Mouse (Mus musculus): ENCODE measurements around the gene Parn. TPM values are rescaled to one million over a fixed set of nuclear protein-coding genes. Genes with fewer than 3 reads are reported as not detected.
"Not testable (repeated sequence)": the region's sequence is repeated elsewhere in the genome, so short reads cannot be mapped to it uniquely, and the experiment has no call there.

Parn gene
- polyA plus RNA-seq, 1 experiment from 2014 or later: 40.6 TPM

DNA sequence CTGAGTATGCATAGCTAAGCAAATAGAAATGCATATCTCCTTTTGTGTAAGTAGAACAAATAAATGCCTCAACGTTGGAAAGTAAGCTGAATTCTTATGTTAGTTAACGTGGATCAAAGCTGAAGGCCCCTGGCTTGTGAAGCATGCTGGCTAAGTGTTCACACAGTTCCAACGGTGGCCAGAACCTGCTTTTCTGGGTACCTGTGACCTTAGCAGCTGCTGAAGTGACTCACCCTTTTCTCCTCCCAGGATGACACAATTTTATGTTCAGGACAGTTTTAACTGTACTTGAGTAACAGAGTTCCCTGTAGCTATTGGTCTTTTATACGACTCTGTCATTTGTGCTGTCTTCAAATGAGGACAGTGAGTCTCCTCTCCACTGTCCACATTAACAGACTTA lies 22.0 kb downstream of the Parn start:
- peaks cover 47% of the 10 kb centered on the region for H3K36me3 ChIP-seq (ENCODE audit: control insufficient read depth, insufficient read depth, low read length)
- no peak overlapping the region for H3K27ac ChIP-seq (ENCODE audit: low read depth)
- H3K4me2 ChIP-seq (ENCODE audit: low read length): no peak overlapping the region
- no peaks in the 10 kb centered on the region for H3K27me3 ChIP-seq (replicated peaks; ENCODE audit: control insufficient read depth, insufficient read depth, low read length)
- ATAC-seq (replicated peaks; ENCODE audit: low FRiP score, low TSS enrichment, low read depth) (no peak), DNase-seq (ENCODE audit: low spot score) (no peak)
- H3K4me1 ChIP-seq (replicated peaks; ENCODE audit: control insufficient read depth, insufficient read depth, low read length): no peaks in the 10 kb centered on the region
- WGBS: 80% methylated on average over 4 of the region's 4 CpGs
- no peaks in the 10 kb centered on the region for H3K9me3 ChIP-seq (ENCODE audit: control insufficient read depth, low read length)
- H3K9ac ChIP-seq (ENCODE audit: low read length): no peak overlapping the region
- no peak overlapping the region for H3K4me3 ChIP-seq (ENCODE audit: low read depth, low read length)

DNA sequence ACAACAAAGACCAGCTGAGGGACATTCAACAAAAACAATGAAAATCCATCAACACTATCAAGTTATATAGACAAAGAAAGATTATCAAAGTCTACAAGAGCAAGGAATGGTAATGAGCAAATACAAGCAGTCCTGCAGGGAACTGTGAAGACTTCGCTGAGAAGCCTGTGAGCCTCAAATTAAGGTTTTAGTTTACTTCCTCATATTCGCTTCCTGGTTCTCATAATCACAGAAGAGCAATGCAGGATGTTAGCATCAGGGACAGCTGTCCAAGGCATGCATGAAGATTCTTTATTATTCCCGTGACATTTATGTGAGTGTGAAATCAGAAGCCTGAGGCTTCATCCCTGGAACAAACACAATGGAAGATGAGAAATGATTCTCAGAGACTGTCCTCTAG lies 23.5 kb downstream of the Parn start:
- Histone ChIP-seq H3K36me3 (ENCODE audit: control insufficient read depth, insufficient read depth, low read length) (peaks cover 38% of the 10 kb centered on the region), H3K27ac (ENCODE audit: low read depth) (no peak overlapping the region), H3K27me3 (replicated peaks; ENCODE audit: control insufficient read depth, insufficient read depth, low read length) (no peaks in the 10 kb centered on the region), H3K4me2 (ENCODE audit: low read length) (no peak overlapping the region), H3K4me1 (replicated peaks; ENCODE audit: control insufficient read depth, insufficient read depth, low read length) (no peaks in the 10 kb centered on the region), H3K4me3 (ENCODE audit: low read depth, low read length) (no peak overlapping the region), H3K9ac (ENCODE audit: low read length) (no peak overlapping the region), H3K9me3 (ENCODE audit: control insufficient read depth, low read length) (no peaks in the 10 kb centered on the region)
- DNase-seq (ENCODE audit: low spot score) (no peak), ATAC-seq (replicated peaks; ENCODE audit: low FRiP score, low TSS enrichment, low read depth) (no peak)
- WGBS: 82% methylated on average over 3 of the region's 3 CpGs

DNA sequence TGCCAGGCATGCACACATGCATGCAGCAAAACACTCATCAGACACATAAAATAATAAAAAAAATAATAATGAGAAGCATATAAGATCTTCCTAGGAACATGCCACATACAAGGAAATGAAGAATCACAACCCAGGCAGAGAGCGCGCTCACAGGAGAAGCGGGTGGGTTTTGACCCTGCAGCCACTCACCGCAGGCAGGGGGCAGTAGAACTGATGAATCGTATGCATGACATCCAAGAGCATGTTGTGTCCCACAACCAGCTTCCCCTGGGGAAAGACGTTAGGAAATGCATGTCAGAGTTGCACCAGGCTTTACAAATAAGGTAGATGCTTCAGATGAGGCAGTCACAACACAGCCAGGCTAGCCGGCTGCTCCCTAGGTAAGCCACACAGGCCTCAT lies 27.9 kb downstream of the Parn start:
- Histone ChIP-seq H3K36me3 (ENCODE audit: control insufficient read depth, insufficient read depth, low read length) (peaks cover 41% of the 10 kb centered on the region), H3K9ac (ENCODE audit: low read length) (no peak overlapping the region), H3K27ac (ENCODE audit: low read depth) (no peak overlapping the region), H3K4me1 (replicated peaks; ENCODE audit: control insufficient read depth, insufficient read depth, low read length) (no peaks in the 10 kb centered on the region), H3K27me3 (replicated peaks; ENCODE audit: control insufficient read depth, insufficient read depth, low read length) (no peaks in the 10 kb centered on the region), H3K4me2 (ENCODE audit: low read length) (no peak overlapping the region), H3K4me3 (ENCODE audit: low read depth, low read length) (no peak overlapping the region), H3K9me3 (ENCODE audit: control insufficient read depth, low read length) (no peaks in the 10 kb centered on the region)
- ATAC-seq (replicated peaks; ENCODE audit: low FRiP score, low TSS enrichment, low read depth): no peak
- no peak for DNase-seq (ENCODE audit: low spot score)
- WGBS: 79% methylated on average over 7 of the region's 7 CpGs

DNA sequence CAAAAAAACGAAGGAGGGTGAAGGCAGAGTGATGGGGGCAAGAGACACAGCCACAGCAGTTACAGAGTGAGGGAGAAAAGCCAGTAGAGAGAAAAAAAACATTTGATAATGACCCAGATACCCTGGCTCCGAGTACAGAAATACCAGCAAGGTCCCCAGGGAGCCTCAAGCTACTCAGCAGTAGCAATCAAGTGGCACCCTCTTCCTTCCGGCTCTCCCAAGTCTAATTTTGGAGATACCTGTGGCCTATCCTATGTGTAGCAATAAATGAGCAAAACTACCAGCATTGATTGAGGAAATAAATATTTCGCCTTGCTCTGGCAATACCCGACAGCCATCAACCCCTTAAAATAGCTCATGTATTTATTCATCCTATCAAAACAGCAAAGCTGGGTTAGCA lies 28.5 kb downstream of the Parn start:
- no peak overlapping the region for H3K4me3 ChIP-seq (ENCODE audit: low read depth, low read length)
- 81% methylated on average over 5 of the region's 5 CpGs for WGBS
- ATAC-seq (replicated peaks; ENCODE audit: low FRiP score, low TSS enrichment, low read depth): no peak
- H3K9me3 ChIP-seq (ENCODE audit: control insufficient read depth, low read length): no peaks in the 10 kb centered on the region
- no peak overlapping the region for H3K27ac ChIP-seq (ENCODE audit: low read depth)
- H3K9ac ChIP-seq (ENCODE audit: low read length): no peak overlapping the region
- H3K27me3 ChIP-seq (replicated peaks; ENCODE audit: control insufficient read depth, insufficient read depth, low read length): no peaks in the 10 kb centered on the region
- no peaks in the 10 kb centered on the region for H3K4me1 ChIP-seq (replicated peaks; ENCODE audit: control insufficient read depth, insufficient read depth, low read length)
- H3K36me3 ChIP-seq (ENCODE audit: control insufficient read depth, insufficient read depth, low read length): peaks cover 46% of the 10 kb centered on the region
- no peak for DNase-seq (ENCODE audit: low spot score)
- no peak overlapping the region for H3K4me2 ChIP-seq (ENCODE audit: low read length)

DNA sequence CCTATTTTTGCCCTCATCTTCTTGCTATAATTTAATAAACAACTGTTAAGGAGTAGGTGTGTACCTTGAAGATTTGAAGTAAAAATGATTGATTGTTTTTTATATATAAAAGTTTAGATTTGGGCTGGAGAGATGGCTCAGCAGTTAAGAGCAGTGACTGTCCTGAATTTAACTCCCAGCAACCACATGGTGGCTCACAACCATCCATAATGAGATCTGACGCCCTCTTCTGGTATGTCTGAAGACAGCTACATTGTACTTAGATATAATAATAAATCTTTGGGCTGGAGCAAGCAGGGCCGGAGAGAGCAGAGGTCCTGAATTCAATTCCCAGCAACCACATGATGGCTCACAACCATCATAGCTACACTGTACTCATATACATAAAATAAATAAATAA lies 29.8 kb downstream of the Parn start:
- not testable (repeated sequence) for H3K27me3 ChIP-seq (replicated peaks; ENCODE audit: control insufficient read depth, insufficient read depth, low read length); H3K27ac ChIP-seq (ENCODE audit: low read depth); H3K4me1 ChIP-seq (replicated peaks; ENCODE audit: control insufficient read depth, insufficient read depth, low read length); ATAC-seq (replicated peaks; ENCODE audit: low FRiP score, low TSS enrichment, low read depth); DNase-seq (ENCODE audit: low spot score); H3K4me2 ChIP-seq (ENCODE audit: low read length); H3K9ac ChIP-seq (ENCODE audit: low read length); H3K9me3 ChIP-seq (ENCODE audit: control insufficient read depth, low read length); H3K4me3 ChIP-seq (ENCODE audit: low read depth, low read length)
- WGBS: 52% methylated on average over 2 of the region's 2 CpGs
- H3K36me3 ChIP-seq (ENCODE audit: control insufficient read depth, insufficient read depth, low read length): peaks cover 50% of the 10 kb centered on the region

DNA sequence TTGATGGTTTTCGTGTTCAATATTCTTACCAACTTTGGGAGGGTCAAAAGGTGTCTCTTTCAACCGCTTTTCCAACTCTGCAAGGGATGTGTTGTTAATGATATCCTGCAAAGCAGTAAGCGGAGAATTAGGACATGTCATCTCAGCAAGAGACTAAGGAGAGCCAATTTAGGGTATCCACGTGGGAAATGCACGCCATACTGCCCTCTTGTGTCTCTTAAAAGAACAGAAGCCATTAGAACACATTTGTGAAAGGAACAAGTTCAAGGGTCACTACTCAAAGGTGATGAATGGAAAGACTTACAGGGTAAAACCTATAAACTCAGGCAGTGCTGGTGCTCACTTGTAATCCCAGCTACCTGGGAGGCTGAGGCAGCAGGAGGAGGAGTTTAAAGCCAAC lies 39.6 kb downstream of the Parn start:
- DNase-seq (ENCODE audit: low spot score) (no peak), ATAC-seq (replicated peaks; ENCODE audit: low FRiP score, low TSS enrichment, low read depth) (no peak)
- H3K4me1 ChIP-seq (replicated peaks; ENCODE audit: control insufficient read depth, insufficient read depth, low read length): no peaks in the 10 kb centered on the region
- 52% methylated on average over 5 of the region's 5 CpGs for WGBS
- no peak overlapping the region for H3K4me2 ChIP-seq (ENCODE audit: low read length)
- H3K4me3 ChIP-seq (ENCODE audit: low read depth, low read length): no peak overlapping the region
- H3K27ac ChIP-seq (ENCODE audit: low read depth): no peak overlapping the region
- no peaks in the 10 kb centered on the region for H3K9me3 ChIP-seq (ENCODE audit: control insufficient read depth, low read length)
- peaks cover 52% of the 10 kb centered on the region for H3K36me3 ChIP-seq (ENCODE audit: control insufficient read depth, insufficient read depth, low read length)
- no peaks in the 10 kb centered on the region for H3K27me3 ChIP-seq (replicated peaks; ENCODE audit: control insufficient read depth, insufficient read depth, low read length)
- H3K9ac ChIP-seq (ENCODE audit: low read length): no peak overlapping the region

DNA sequence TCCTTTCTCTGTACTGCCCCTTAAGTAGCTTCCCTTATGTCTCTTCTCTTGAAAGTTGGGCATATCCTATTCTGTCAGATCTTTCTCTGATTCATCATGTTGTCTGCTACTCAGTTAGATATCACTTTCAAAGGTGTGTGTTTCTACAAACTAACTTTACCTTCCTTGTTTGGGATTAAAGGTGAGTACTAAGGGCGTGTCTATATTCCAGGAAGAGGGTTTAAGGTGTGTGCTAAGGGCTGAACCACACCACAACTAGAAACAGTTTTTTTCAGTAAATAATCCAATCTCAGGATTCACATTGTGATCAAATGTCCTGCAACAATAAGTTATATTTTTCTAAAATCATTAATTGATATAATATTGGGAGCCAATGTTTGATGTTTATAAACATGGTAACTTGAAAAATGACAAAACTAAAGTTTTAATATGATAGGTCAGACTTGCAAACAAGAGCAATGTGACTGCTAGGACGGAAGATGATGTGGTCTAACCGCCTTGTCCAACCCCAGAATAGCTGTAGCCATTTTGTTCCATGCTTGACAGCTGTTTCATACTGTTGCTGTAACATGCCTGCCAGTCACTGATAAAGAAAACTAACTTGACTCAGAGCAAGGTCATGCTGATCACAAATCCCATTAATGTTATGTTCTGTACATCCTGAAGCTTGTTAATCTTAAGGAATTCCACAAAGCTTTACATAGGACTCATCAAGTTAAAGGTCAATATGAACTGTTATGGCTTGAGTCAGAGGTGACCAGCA lies 46.0 kb downstream of the Parn start:
- Histone ChIP-seq H3K4me1 (replicated peaks; ENCODE audit: control insufficient read depth, insufficient read depth, low read length) (no peaks in the 10 kb centered on the region), H3K9me3 (ENCODE audit: control insufficient read depth, low read length) (no peaks in the 10 kb centered on the region), H3K36me3 (ENCODE audit: control insufficient read depth, insufficient read depth, low read length) (peaks cover 51% of the 10 kb centered on the region), H3K27me3 (replicated peaks; ENCODE audit: control insufficient read depth, insufficient read depth, low read length) (no peaks in the 10 kb centered on the region), H3K27ac (ENCODE audit: low read depth) (no peak overlapping the region), H3K4me2 (ENCODE audit: low read length) (no peak overlapping the region), H3K4me3 (ENCODE audit: low read depth, low read length) (no peak overlapping the region), H3K9ac (ENCODE audit: low read length) (no peak overlapping the region)
- 92% methylated on average over 3 of the region's 3 CpGs for WGBS
- ATAC-seq (replicated peaks; ENCODE audit: low FRiP score, low TSS enrichment, low read depth) (no peak), DNase-seq (ENCODE audit: low spot score) (peak; percentile 29)

DNA sequence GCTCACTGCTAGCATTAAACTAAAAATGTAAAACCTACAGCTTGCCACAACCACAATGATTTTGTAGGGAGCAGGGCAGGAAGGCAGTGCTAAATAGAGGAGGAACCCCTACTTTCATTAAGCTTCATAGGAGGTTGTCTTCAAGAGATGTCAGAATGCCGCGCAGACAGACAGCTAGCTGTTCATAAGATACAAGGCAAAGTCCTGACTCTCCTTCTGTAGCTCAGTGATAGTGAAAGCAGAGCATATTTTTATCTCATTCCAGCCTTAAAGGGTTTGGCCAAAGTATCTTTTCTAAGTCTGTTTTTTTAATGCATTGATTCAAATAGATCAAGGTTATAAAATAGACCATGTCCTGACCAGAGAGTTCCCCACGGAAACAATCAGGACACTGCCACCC lies 47.8 kb downstream of the Parn start:
- no peaks in the 10 kb centered on the region for H3K27me3 ChIP-seq (replicated peaks; ENCODE audit: control insufficient read depth, insufficient read depth, low read length)
- no peak for ATAC-seq (replicated peaks; ENCODE audit: low FRiP score, low TSS enrichment, low read depth)
- no peak overlapping the region for H3K9ac ChIP-seq (ENCODE audit: low read length)
- no peak overlapping the region for H3K4me3 ChIP-seq (ENCODE audit: low read depth, low read length)
- DNase-seq (ENCODE audit: low spot score): no peak
- H3K4me1 ChIP-seq (replicated peaks; ENCODE audit: control insufficient read depth, insufficient read depth, low read length): no peaks in the 10 kb centered on the region
- H3K27ac ChIP-seq (ENCODE audit: low read depth): no peak overlapping the region
- no peaks in the 10 kb centered on the region for H3K9me3 ChIP-seq (ENCODE audit: control insufficient read depth, low read length)
- H3K4me2 ChIP-seq (ENCODE audit: low read length): no peak overlapping the region
- 95% methylated on average over 3 of the region's 3 CpGs for WGBS
- peaks cover 43% of the 10 kb centered on the region for H3K36me3 ChIP-seq (ENCODE audit: control insufficient read depth, insufficient read depth, low read length)

DNA sequence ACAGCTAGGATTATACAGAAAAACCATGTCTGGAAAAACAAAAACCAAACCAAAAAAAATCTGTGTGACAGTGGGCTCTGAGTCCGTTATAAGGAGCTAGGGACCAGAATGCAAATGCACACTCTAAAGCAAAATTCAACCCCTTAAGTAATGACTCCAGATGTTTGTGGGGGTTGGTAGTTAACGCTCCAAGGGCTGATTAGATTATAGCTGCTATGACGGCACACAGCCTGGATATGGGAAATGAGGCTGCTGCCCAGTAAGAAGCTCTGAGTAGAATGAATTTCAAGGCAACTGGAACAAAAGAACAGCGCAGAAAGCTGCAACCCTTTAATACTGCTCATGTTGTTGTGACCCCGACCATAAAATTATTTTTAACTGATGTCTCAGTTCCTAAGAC lies 52.7 kb downstream of the Parn start:
- Histone ChIP-seq H3K36me3 (ENCODE audit: control insufficient read depth, insufficient read depth, low read length) (peaks cover 24% of the 10 kb centered on the region; the same call in 1 of the 2 replicates), H3K27me3 (replicated peaks; ENCODE audit: control insufficient read depth, insufficient read depth, low read length) (no peaks in the 10 kb centered on the region), H3K9me3 (ENCODE audit: control insufficient read depth, low read length) (no peaks in the 10 kb centered on the region), H3K27ac (ENCODE audit: low read depth) (no peak overlapping the region), H3K4me1 (replicated peaks; ENCODE audit: control insufficient read depth, insufficient read depth, low read length) (peaks cover 8% of the 10 kb centered on the region; the same call in 1 of the 2 replicates), H3K9ac (ENCODE audit: low read length) (no peak overlapping the region), H3K4me2 (ENCODE audit: low read length) (no peak overlapping the region), H3K4me3 (ENCODE audit: low read depth, low read length) (no peak overlapping the region)
- WGBS: 81% methylated on average over 5 of the region's 5 CpGs
- ATAC-seq (replicated peaks; ENCODE audit: low FRiP score, low TSS enrichment, low read depth): no peak
- no peak for DNase-seq (ENCODE audit: low spot score)
